Mouse (Mus musculus): ENCODE measurements around the gene Rora.

- TF ChIP-seq CTCF (IDR thresholded peaks at IDR 0.05; ENCODE audit: low read depth, low read length) (no peak), POLR2A (IDR thresholded peaks at IDR 0.05; ENCODE audit: borderline replicate concordance, low read depth, low read length) (no peak)
These were observed 290.4 kb downstream of the Rora start for GRCm38 (mm10) chr9:68944026-68944425.
